Mouse (Mus musculus) brain, embryonic 14.5 days (tissue): ENCODE data around the gene Rai1. TPM values are rescaled to one million over a fixed set of nuclear protein-coding genes. Genes with fewer than 3 reads are reported as not detected.

Source experiments
- DNase-seq: peaks from one replicate; pipeline ENCODE4 v3.0.0-alpha.2; 2011; ENCODE audit warnings: low read depth
- CTCF ChIP-seq: fragments of 200-500 bp; IDR thresholded peaks from 2 replicates; pipeline ENCODE4 v1.5.1; 2012; ENCODE audit warnings: inconsistent platforms, mild to moderate bottlenecking, moderate library complexity, borderline replicate concordance; ENCODE audit not compliant: insufficient read depth, insufficient read length; ENCODE audit errors: extremely low read depth
- POLR2A ChIP-seq: fragments of 200-500 bp; IDR thresholded peaks from 2 replicates; pipeline ENCODE4 v1.6.1; 2012; ENCODE audit warnings: mild to moderate bottlenecking, inconsistent platforms, borderline replicate concordance; ENCODE audit not compliant: poor library complexity, insufficient read depth, insufficient read length, severe bottlenecking; ENCODE audit errors: extremely low read depth
- polyA plus RNA-seq: library from polyadenylated mRNA; depleted of rRNA; stranded (reverse); fragments of >200 nt; gene quantifications from 2 replicates; pipeline ENCODE4 v1.2.3, GENCODE M21; 2012

Gene Rai1
- polyA plus RNA-seq, 1 experiment: 78.4 TPM

- no peak for DNase-seq
- TF ChIP-seq CTCF (no peak), POLR2A (no peak)
Measured at GRCm38 (mm10) chr11:60115638-60116276, 10.9 kb downstream of the Rai1 start.

GRCm38 (mm10) chr11:60120586-60121262, 15.9 kb downstream of the Rai1 start:
- DNase-seq: no peak
- TF ChIP-seq CTCF (no peak), POLR2A (no peak)

GRCm38 (mm10) chr11:60122611-60123010, 17.8 kb downstream of the Rai1 start:
- TF ChIP-seq CTCF (no peak), POLR2A (no peak)
- no peak for DNase-seq

GRCm38 (mm10) chr11:60127048-60127447, 22.2 kb downstream of the Rai1 start:
- TF ChIP-seq CTCF (no peak), POLR2A (no peak)
- peak; percentile 35 for DNase-seq

GRCm38 (mm10) chr11:60127863-60128512, 23.2 kb downstream of the Rai1 start:
- DNase-seq: no peak
- TF ChIP-seq POLR2A: no peak
- no peak for TF ChIP-seq CTCF

- DNase-seq: no peak
- TF ChIP-seq POLR2A: no peak
- TF ChIP-seq CTCF: no peak
Measured at GRCm38 (mm10) chr11:60130516-60130915, 25.7 kb downstream of the Rai1 start.

- no peak for TF ChIP-seq CTCF
- TF ChIP-seq POLR2A: no peak
- DNase-seq: no peak
Measured at GRCm38 (mm10) chr11:60132061-60132460, 27.2 kb downstream of the Rai1 start.

GRCm38 (mm10) chr11:60136491-60136890, 31.7 kb downstream of the Rai1 start:
- TF ChIP-seq CTCF: no peak
- no peak for TF ChIP-seq POLR2A
- no peak for DNase-seq

GRCm38 (mm10) chr11:60137170-60137569, 32.4 kb downstream of the Rai1 start:
- no peak for TF ChIP-seq CTCF
- TF ChIP-seq POLR2A: no peak

GRCm38 (mm10) chr11:60139141-60139733, 34.4 kb downstream of the Rai1 start:
- no peak for DNase-seq
- no peak for TF ChIP-seq POLR2A
- TF ChIP-seq CTCF: no peak

More at GRCm38 (mm10) chr11:60137170-60137569, 32.4 kb downstream of the Rai1 start:
- DNase-seq: no peak

- peak; percentile 15; the same call in 1 of the 2 replicates for TF ChIP-seq CTCF
- TF ChIP-seq POLR2A: peak; percentile 62; the same call in 1 of the 2 replicates
Measured at GRCm38 (mm10) chr11:60139734-60140371, 35.0 kb downstream of the Rai1 start.

GRCm38 (mm10) chr11:60140586-60141284, 35.9 kb downstream of the Rai1 start:
- TF ChIP-seq CTCF (no peak), POLR2A (no peak)
- peak; percentile 45 for DNase-seq

More at GRCm38 (mm10) chr11:60139734-60140371, 35.0 kb downstream of the Rai1 start:
- DNase-seq: peak; percentile 94
